Mouse (Mus musculus) bone marrow macrophage, adult 2 months (primary cell): Measurements from ENCODE around the gene Rasgef1b. TPM values are rescaled to one million over a fixed set of nuclear protein-coding genes. Genes with fewer than 3 reads are reported as not detected.
A peak's percentile ranks its signal among the peaks of the same experiment; 100 is the strongest.

Experiments used
- H3K27ac ChIP-seq: 2 replicates; pipeline ENCODE4 v1.5.1; 2012; ENCODE audit warnings: low read depth, low read length; ENCODE audit not compliant: insufficient read depth
- H3K4me1 ChIP-seq: 2 replicates; pipeline ENCODE4 v1.6.1; 2012; ENCODE audit warnings: low read length; ENCODE audit not compliant: control insufficient read depth, insufficient read depth
- H3K4me3 ChIP-seq: 2 replicates; pipeline ENCODE4 v1.5.1; 2012; ENCODE audit warnings: mild to moderate bottlenecking, low read length, moderate library complexity; ENCODE audit not compliant: insufficient read depth
- CTCF ChIP-seq: IDR thresholded peaks from 2 replicates; pipeline ENCODE4 v1.5.1; 2012; ENCODE audit warnings: low read depth, mild to moderate bottlenecking, low read length, moderate library complexity
- POLR2A ChIP-seq: IDR thresholded peaks from 2 replicates; pipeline ENCODE4 v1.6.1; 2012; ENCODE audit warnings: mild to moderate bottlenecking, low read depth, low read length, borderline replicate concordance
- polyA plus RNA-seq: library from polyadenylated mRNA; stranded (reverse); fragments of >200 nt; gene quantifications from 2 replicates; pipeline ENCODE4 v1.2.4, GENCODE M21; 2012; ENCODE audit not compliant: missing spikeins, insufficient read depth, insufficient read length

Rasgef1b gene
- polyA plus RNA-seq, result 42.1 and 46.5 TPM in 2 replicates

DNA sequence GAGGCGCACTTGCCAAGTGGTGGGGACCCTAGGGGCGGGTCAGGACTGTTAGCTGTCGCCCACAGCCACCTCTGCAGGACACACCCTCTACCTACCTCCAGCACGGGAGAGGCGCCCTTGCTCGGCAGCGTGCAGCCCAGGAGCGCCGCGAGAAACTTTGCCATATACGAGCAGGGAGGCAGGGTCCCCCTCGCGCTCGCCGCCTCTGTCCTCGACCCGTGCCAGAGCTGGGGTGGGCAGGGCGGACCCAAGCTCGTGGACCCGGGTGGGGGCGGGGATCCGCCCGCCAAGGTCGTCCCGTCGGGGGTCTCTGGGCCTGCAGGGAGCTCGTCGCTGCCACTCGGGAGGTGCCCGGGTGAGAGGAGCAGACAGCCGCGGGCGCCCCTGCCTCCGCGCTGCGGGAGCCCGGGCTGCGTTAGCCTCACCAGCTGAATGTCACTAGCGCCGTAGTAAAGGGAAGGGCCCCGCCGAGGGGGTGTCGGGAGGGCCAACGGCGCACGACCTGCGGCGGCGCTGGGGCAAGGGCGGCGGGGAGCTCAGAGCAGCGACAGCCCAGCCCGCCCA, at the start of gene Rasgef1b:
Gene Rasgef1b, minus strand, starts transcription at position 417 of the 564 bp plus-strand sequence.
- TF ChIP-seq CTCF (no peak), POLR2A (no peak)
- Histone ChIP-seq H3K4me3 (peak within 1 kb of the TSS; percentile 40), H3K4me1 (no peaks in the 10 kb centered on the region), H3K27ac (no peak within 1 kb of the TSS)

GRCm38 (mm10) chr5:99775342-99775741, 46.5 kb upstream of the Rasgef1b start:
- no peak overlapping the region for H3K27ac ChIP-seq
- TF ChIP-seq CTCF, result no peak
- no peak for TF ChIP-seq POLR2A
- H3K4me3 ChIP-seq, result no peak overlapping the region
- no peaks in the 10 kb centered on the region for H3K4me1 ChIP-seq

- TF ChIP-seq CTCF (no peak), POLR2A (no peak)
- Histone ChIP-seq H3K4me3 (no peak overlapping the region), H3K27ac (no peak overlapping the region), H3K4me1 (no peaks in the 10 kb centered on the region)
These were observed 44.4 kb upstream of the Rasgef1b start for GRCm38 (mm10) chr5:99773265-99773664.

GRCm38 (mm10) chr5:99764246-99764645, 35.4 kb upstream of the Rasgef1b start:
- no peak overlapping the region for H3K4me3 ChIP-seq
- H3K4me1 ChIP-seq, result no peaks in the 10 kb centered on the region
- no peak for TF ChIP-seq POLR2A
- TF ChIP-seq CTCF, result no peak
- no peak overlapping the region for H3K27ac ChIP-seq

GRCm38 (mm10) chr5:99758859-99759258, 30.0 kb upstream of the Rasgef1b start:
- H3K4me1 ChIP-seq, result no peaks in the 10 kb centered on the region
- no peak overlapping the region for H3K4me3 ChIP-seq
- no peak for TF ChIP-seq CTCF
- no peak for TF ChIP-seq POLR2A

DNA sequence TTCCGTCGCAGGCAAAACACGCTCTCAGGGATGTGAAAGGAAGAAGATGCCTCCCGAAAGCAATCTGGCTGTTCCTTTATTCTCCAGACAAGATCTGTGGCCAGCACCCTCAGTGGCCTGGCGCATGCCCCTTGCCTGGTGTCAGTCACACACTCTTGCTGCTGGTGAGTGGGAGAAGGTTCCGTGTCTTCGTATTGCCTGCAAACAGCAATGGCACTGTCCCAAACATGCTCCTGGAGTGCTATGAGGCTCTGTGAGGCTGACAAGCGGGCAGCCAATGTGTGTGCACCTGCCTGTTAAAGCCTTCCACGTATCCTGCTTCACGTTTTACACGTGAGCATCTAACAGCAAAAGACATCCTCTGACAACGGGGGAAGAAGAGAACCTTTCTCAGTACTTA, 25.0 kb upstream of the Rasgef1b start:
- Histone ChIP-seq H3K4me1 (no peaks in the 10 kb centered on the region), H3K27ac (no peak overlapping the region), H3K4me3 (no peak overlapping the region)
- TF ChIP-seq POLR2A (no peak), CTCF (no peak)

More at GRCm38 (mm10) chr5:99758859-99759258, 30.0 kb upstream of the Rasgef1b start:
- H3K27ac ChIP-seq, result no peak overlapping the region

GRCm38 (mm10) chr5:99753368-99753767, 24.5 kb upstream of the Rasgef1b start:
- no peak overlapping the region for H3K4me3 ChIP-seq
- H3K4me1 ChIP-seq, result no peaks in the 10 kb centered on the region
- TF ChIP-seq CTCF (no peak), POLR2A (no peak)
- H3K27ac ChIP-seq, result no peak overlapping the region

DNA sequence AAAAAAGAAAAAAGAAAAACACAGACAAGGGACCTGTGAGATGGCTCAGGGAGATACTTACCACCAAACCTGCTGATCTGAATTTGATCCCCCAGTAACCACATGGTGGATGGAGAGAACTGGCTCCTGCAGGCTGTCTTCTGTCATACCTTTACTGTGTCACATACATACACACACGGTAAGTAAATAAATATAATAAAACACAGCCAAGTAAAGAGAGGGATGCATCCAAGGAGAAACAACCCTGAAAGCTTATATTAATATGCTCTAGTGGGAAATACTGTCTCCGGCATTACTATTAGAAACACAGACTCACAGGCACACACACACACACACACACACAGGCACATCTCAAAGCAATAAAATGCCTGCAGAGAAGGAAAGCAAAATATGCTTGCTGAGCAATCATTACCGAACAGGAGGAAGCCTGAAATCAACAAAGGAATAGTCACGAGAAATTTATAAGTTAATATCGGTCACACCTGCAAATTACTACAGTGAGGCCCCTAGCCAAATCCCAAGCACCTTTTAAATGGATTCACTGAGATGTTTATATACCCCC, 23.9 kb upstream of the Rasgef1b start:
- Histone ChIP-seq H3K27ac (no peak overlapping the region), H3K4me3 (no peak overlapping the region), H3K4me1 (no peaks in the 10 kb centered on the region)
- TF ChIP-seq POLR2A (no peak), CTCF (no peak)

- Histone ChIP-seq H3K4me1 (no peaks in the 10 kb centered on the region), H3K27ac (no peak overlapping the region), H3K4me3 (no peak overlapping the region)
- no peak for TF ChIP-seq CTCF
- TF ChIP-seq POLR2A, result no peak
These were observed 19.6 kb upstream of the Rasgef1b start for GRCm38 (mm10) chr5:99748417-99748816.

DNA sequence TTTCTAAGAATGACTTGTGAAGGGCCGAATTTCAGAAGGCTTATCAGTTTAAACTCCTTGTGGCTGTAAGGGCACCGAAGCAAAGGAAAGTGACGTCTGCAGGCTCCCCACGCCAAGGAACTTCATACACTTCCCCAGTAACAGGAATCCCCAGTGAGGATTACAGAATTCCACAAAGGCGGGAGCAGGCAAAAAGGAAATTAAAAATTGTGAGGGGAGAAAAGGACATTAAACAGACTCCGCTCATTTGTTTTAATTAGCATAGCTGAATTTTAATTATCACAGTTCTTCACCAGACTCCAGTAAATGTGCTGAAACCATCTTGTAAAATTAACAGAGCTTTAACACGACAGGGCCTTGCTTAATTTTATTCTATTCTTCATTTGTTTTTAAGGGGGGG, 17.2 kb upstream of the Rasgef1b start:
- Histone ChIP-seq H3K4me3 (no peak overlapping the region), H3K27ac (no peak overlapping the region), H3K4me1 (no peaks in the 10 kb centered on the region)
- no peak for TF ChIP-seq POLR2A
- no peak for TF ChIP-seq CTCF
